Mouse (Mus musculus) forebrain, embryonic 11.5 days (tissue): ENCODE results near the gene Pif1. TPM values are rescaled to one million over a fixed set of nuclear protein-coding genes. Genes with fewer than 3 reads are reported as not detected.
A peak's percentile ranks its signal among the peaks of the same experiment; 100 is the strongest.

Experiments used
- ATAC-seq: fragments of 200-750 bp; cut with Nextera tagmentation; replicated peaks from 2 replicates; pipeline ENCODE4 v1.8.0; 2017; ENCODE audit warnings: moderate TSS enrichment; ENCODE audit not compliant: low FRiP score
- DNase-seq: peaks from one replicate; pipeline ENCODE4 v3.0.0-alpha.2; 2017; ENCODE audit warnings: low spot score
- H3K27ac ChIP-seq: fragments of 300-500 bp; sonication (generic); 2 replicates; pipeline ENCODE4 v1.5.1; 2014; ENCODE audit warnings: low read depth, low read length
- H3K27me3 ChIP-seq: fragments of 300-500 bp; sonication (generic); 2 replicates; pipeline ENCODE4 v1.6.1; 2014; ENCODE audit warnings: mild to moderate bottlenecking, low read length, mixed read lengths; ENCODE audit not compliant: control insufficient read depth, insufficient read depth
- H3K36me3 ChIP-seq: fragments of 300-500 bp; sonication (generic); 2 replicates; pipeline ENCODE4 v1.6.1; 2014; ENCODE audit warnings: mild to moderate bottlenecking, low read length, moderate library complexity, mixed read lengths; ENCODE audit not compliant: control insufficient read depth, insufficient read depth
- H3K4me1 ChIP-seq: fragments of 300-500 bp; sonication (generic); replicated peaks from 2 replicates; pipeline ENCODE4 v1.6.1; 2014; ENCODE audit warnings: low read length, mixed read lengths; ENCODE audit not compliant: control insufficient read depth, insufficient read depth
- H3K4me2 ChIP-seq: fragments of 300-500 bp; sonication (generic); 2 replicates; pipeline ENCODE4 v1.6.1; 2014; ENCODE audit warnings: low read depth, mild to moderate bottlenecking, low read length, moderate library complexity, mixed read lengths; ENCODE audit not compliant: severe bottlenecking
- H3K4me3 ChIP-seq: fragments of 300-500 bp; sonication (generic); 2 replicates; pipeline ENCODE4 v1.5.1; 2014; ENCODE audit warnings: low read depth, low read length
- H3K9ac ChIP-seq: fragments of 300-500 bp; sonication (generic); 2 replicates; pipeline ENCODE4 v1.6.1; 2014; ENCODE audit warnings: low read length
- H3K9me3 ChIP-seq: fragments of 300-500 bp; sonication (generic); 2 replicates; pipeline ENCODE4 v1.6.1; 2016; ENCODE audit warnings: low read length, mixed read lengths; ENCODE audit not compliant: control insufficient read depth
- WGBS: fragments of 180-500 bp; shearing (Covaris S2); extraction: QIAGEN DNeasy Blood & Tissue Kit; methylation state at CpG from one replicate; pipeline ENCODE4 v1.1.7; 2014; 5-methylcytosine and 5-hydroxymethylcytosine counted together
- polyA plus RNA-seq: library from polyadenylated mRNA; unstranded; fragments of >200 nt; fragmentation: Nextera tagmentation; extraction: Ambion mirVana; gene quantifications from 2 replicates; pipeline ENCODE4 v1.2.1, GENCODE M21; 2014

The Pif1 gene
- polyA plus RNA-seq, 1 experiment from 2014 or later: 31.8 TPM

DNA sequence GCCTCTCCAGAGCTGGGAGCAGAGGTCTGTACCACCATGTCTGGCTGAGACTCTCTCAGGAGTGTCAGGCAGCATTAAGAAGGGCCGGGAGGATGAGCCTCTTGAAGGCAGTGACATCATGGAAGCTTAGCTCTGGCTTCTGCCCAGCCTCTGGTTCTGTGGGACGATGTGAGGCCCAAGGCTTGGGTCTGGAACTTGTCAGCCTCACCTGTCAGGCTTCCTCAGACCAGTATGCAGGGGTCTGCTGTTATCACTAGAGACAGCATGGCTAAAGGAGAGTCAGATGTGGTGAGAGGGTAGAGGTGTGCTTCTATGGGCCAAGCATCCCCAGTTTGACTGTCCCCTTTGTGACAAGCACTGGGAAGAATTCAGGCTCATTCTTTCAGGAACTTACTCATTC, 26.1 kb downstream of the Pif1 start:
- Histone ChIP-seq H3K4me3 (no peak overlapping the region), H3K4me2 (no peak overlapping the region), H3K9ac (no peak overlapping the region), H3K9me3 (no peaks in the 10 kb centered on the region), H3K27ac (no peak overlapping the region), H3K4me1 (no peaks in the 10 kb centered on the region), H3K27me3 (no peaks in the 10 kb centered on the region), H3K36me3 (no peaks in the 10 kb centered on the region)
- no peak for DNase-seq
- WGBS: 63% methylated on average over 2 of the region's 2 CpGs
- ATAC-seq: no peak

DNA sequence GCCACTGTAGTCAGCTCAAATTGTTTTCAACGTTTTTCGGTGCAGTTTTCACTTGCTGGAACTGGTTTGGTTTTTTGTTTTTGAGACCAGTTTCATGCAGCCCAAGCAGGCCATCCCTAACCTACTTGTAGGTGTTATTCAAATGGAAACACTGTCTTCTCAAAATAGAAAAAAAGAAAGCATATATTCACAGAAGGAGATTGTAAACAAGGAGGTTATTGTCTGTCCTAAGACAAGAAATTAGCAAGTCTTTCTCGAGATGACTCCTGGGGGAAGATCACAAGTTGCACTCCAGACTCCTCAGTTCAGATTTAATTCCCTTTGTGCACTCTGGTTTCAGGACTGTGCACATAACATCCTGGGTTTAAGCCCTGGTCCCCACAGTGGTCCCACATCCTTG, 32.4 kb downstream of the Pif1 start:
- 66% methylated on average over 3 of the region's 3 CpGs for WGBS

DNA sequence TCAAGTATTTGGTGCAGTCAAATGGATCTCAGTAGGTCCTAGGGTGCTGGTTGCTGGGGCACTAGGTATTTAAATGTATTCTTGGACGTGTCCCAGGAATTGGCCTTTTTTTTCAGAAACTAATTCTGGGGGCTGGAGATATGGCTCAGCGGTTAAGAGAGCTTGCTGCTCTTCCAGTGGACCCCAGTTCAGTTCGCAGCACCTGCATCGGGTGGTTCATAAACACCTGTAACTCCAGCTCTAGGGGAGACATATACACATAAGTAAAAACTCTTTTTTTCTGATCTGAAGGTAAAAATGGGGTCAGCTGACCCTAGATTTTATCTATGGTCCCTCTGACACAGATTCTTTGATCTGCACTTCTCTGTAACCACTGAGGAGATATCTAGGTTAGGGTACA, 34.2 kb downstream of the Pif1 start:
- Histone ChIP-seq H3K9ac (no peak overlapping the region), H3K4me3 (no peak overlapping the region), H3K36me3 (no peaks in the 10 kb centered on the region), H3K4me1 (no peaks in the 10 kb centered on the region), H3K27me3 (no peaks in the 10 kb centered on the region), H3K27ac (no peak overlapping the region), H3K9me3 (no peaks in the 10 kb centered on the region), H3K4me2 (no peak overlapping the region)
- no peak for DNase-seq
- 93% methylated on average over 4 of the region's 4 CpGs for WGBS
- ATAC-seq: no peak

More for the DNA sequence above, 32.4 kb downstream of the Pif1 start:
- DNase-seq: no peak
- no peak overlapping the region for H3K9ac ChIP-seq
- no peak for ATAC-seq
- H3K27ac ChIP-seq: no peak overlapping the region
- H3K4me2 ChIP-seq: no peak overlapping the region
- no peaks in the 10 kb centered on the region for H3K9me3 ChIP-seq
- no peak overlapping the region for H3K4me3 ChIP-seq
- no peaks in the 10 kb centered on the region for H3K36me3 ChIP-seq
- H3K27me3 ChIP-seq: no peaks in the 10 kb centered on the region
- H3K4me1 ChIP-seq: no peaks in the 10 kb centered on the region

DNA sequence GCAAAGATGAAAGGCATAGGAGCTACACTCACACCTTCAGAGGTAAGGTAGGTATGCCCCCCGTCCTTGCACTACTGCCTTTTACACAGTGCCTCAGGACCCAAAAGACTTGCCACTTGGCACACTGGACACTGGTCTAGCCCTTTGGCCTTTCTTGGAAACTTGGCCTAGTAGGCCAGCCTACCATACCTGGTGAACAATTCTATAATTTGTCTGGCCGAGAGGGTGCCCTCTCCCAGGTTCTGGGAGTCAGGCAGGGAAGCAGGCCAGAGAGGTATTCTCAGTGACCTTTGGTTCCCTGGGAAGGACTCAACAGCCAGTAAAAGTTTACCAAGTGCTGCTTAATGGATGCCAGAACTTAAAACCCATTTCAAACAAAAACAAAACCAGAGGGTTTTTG, 34.7 kb downstream of the Pif1 start:
- WGBS: 79% methylated on average over 2 of the region's 2 CpGs
- Histone ChIP-seq H3K27ac (no peak overlapping the region), H3K9ac (no peak overlapping the region)

DNA sequence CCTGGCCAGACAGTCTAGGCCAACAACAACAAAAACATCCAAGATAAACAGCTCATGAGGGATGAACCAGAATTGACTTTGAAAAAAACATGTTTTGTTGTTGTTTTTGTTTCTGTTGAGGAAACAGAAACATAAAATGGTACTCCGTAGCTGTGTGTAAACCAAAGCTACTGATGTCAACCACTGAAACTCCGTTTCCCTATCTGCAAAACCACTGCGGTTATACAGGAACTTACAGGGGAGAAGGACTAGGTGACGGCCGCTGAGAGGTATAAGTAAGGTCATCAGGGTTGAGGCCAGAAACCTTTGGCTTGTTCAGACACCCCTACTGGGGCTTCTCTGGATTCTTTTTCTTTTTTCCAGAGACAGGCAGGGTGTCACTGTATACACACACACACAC, 35.9 kb downstream of the Pif1 start:
- Histone ChIP-seq H3K4me2 (no peak overlapping the region), H3K9me3 (no peaks in the 10 kb centered on the region), H3K9ac (no peak overlapping the region), H3K27ac (no peak overlapping the region), H3K4me1 (no peaks in the 10 kb centered on the region), H3K27me3 (peaks cover 5% of the 10 kb centered on the region), H3K36me3 (no peaks in the 10 kb centered on the region), H3K4me3 (no peak overlapping the region)
- DNase-seq (no peak), ATAC-seq (no peak)
- 94% methylated on average over 5 of the region's 5 CpGs for WGBS

More for the DNA sequence above, 34.7 kb downstream of the Pif1 start:
- H3K36me3 ChIP-seq: no peaks in the 10 kb centered on the region
- no peak overlapping the region for H3K4me2 ChIP-seq
- no peak overlapping the region for H3K4me3 ChIP-seq
- H3K27me3 ChIP-seq: no peaks in the 10 kb centered on the region
- DNase-seq (no peak), ATAC-seq (no peak)
- H3K4me1 ChIP-seq: no peaks in the 10 kb centered on the region
- no peaks in the 10 kb centered on the region for H3K9me3 ChIP-seq

DNA sequence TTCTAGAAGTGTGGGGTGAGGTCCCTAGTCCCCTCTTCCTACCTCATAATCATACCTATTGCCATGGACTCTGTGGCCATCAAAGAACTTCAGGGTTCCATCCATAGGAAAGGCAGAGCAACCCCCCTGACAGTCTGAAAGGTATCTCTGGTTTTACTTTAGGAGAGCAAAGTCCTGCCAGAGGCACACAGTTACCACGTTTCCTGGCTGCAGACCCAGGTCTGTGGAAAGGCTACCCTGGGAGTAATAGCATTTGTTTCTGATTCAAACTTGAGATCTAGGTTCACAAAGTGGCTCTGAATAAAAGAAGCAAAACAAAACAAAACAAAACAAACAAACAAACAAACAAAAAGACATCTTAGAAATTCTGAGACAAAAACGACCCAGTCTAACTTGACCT, 37.3 kb downstream of the Pif1 start:
- H3K27me3 ChIP-seq: peaks cover 15% of the 10 kb centered on the region
- no peaks in the 10 kb centered on the region for H3K36me3 ChIP-seq
- peaks cover 4% of the 10 kb centered on the region; the same call in 1 of the 2 replicates for H3K4me1 ChIP-seq
- no peak overlapping the region for H3K9ac ChIP-seq
- WGBS: 80% methylated on average over 2 of the region's 2 CpGs
- no peak for DNase-seq
- H3K4me3 ChIP-seq: no peak overlapping the region
- no peaks in the 10 kb centered on the region for H3K9me3 ChIP-seq
- no peak overlapping the region for H3K4me2 ChIP-seq
- no peak overlapping the region for H3K27ac ChIP-seq
- no peak for ATAC-seq

- Histone ChIP-seq H3K4me2 (peak within 1 kb of the TSS; percentile 100), H3K4me3 (peak within 1 kb of the TSS; percentile 60), H3K36me3 (no peaks in the 10 kb centered on the region), H3K4me1 (peaks cover 15% of the 10 kb centered on the region), H3K9ac (peak within 1 kb of the TSS; percentile 68), H3K9me3 (no peaks in the 10 kb centered on the region), H3K27ac (no peak within 1 kb of the TSS), H3K27me3 (peaks cover 31% of the 10 kb centered on the region)
- no peak for ATAC-seq
- peak; percentile 64 for DNase-seq
- 1% methylated on average over 38 of the region's 40 CpGs for WGBS
Measured at GRCm38 (mm10) chr9:65629025-65629766, 42.2 kb downstream of the Pif1 start, which contains the start of gene Rbpms2. Gene Rbpms2, plus strand, starts transcription at chr9:65629648.

DNA sequence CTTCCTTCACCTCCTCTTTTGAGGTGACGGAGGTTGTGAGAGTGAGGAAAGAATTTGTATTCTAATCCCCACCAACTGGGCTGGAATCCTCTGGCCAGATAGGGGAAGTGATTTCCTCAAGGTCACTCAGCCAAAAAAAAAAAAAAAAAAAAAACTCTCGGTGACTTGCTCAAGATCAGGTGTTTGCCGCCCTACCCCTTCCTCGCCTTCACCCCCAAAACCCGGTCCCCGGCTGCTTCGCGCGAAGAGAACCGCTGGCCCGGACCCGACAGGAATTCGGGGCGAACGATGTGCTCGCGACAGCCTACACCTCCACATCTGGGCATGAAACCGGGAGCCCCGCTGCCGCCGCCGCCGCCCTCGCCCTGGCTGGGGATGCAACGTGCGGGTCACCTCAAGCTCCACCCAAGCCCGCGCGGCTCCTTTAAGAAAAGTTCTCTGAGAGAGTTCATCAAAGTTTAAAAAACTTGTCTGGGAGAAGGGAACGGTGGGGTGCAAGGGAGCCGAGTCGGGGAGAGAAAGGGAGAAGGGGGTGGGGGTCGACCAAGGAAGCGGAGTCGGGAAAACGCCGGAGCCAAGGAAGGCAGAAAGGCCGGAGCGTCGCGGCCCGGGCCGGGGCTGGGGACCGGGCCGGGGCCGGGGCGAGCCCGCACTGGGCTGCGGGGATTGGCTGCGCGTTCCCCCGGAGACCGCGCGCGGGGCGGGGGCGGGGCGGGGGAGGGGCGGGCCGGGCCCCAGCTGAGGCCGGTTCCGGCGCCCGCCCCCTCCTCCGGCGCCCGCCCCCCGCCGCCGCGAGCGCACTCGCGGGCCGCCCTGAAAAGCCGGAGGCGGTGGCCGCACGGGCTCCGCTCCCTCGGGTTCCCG, 43.0 kb downstream of the Pif1 start:
- DNase-seq: peak; percentile 81
- no peak overlapping the region for H3K27ac ChIP-seq
- peak overlapping the region; percentile 100 for H3K4me2 ChIP-seq
- under 1% methylated on average over 37 of the region's 83 CpGs for WGBS
- peak overlapping the region; percentile 60 for H3K4me3 ChIP-seq
- H3K4me1 ChIP-seq: peaks cover 15% of the 10 kb centered on the region
- peak; percentile 81 for ATAC-seq
- H3K27me3 ChIP-seq: peaks cover 31% of the 10 kb centered on the region
- H3K9ac ChIP-seq: peak overlapping the region; percentile 68
- no peaks in the 10 kb centered on the region for H3K36me3 ChIP-seq
- H3K9me3 ChIP-seq: no peaks in the 10 kb centered on the region
